Mouse (Mus musculus) embryonic facial prominence, embryonic 13.5 days (tissue): ENCODE data around the gene Grb14. TPM values are rescaled to one million over a fixed set of nuclear protein-coding genes. Genes with fewer than 3 reads are reported as not detected.

Experiments
- ATAC-seq: fragments of 200-750 bp; cut with Nextera tagmentation; 2 replicates; pipeline ENCODE4 v1.8.0; 2017; ENCODE audit warnings: low read depth; ENCODE audit not compliant: insufficient number of reproducible peaks, insufficient read depth, low FRiP score, low TSS enrichment
- H3K27ac ChIP-seq: fragments of 300-500 bp; sonication (generic); 2 replicates; pipeline ENCODE4 v1.5.1; 2015; ENCODE audit warnings: moderate library complexity, mild to moderate bottlenecking, inconsistent platforms
- H3K27me3 ChIP-seq: fragments of 300-500 bp; sonication (generic); 2 replicates; pipeline ENCODE4 v1.6.1; 2015; ENCODE audit warnings: mild to moderate bottlenecking, inconsistent platforms
- H3K36me3 ChIP-seq: fragments of 300-500 bp; sonication (generic); 2 replicates; pipeline ENCODE4 v1.6.1; 2015; ENCODE audit warnings: mild to moderate bottlenecking, inconsistent platforms
- H3K4me1 ChIP-seq: fragments of 300-500 bp; sonication (generic); 2 replicates; pipeline ENCODE4 v1.6.1; 2015; ENCODE audit warnings: inconsistent platforms
- H3K4me2 ChIP-seq: fragments of 300-500 bp; sonication (generic); 2 replicates; pipeline ENCODE4 v1.6.1; 2015; ENCODE audit warnings: moderate library complexity, mild to moderate bottlenecking, inconsistent platforms
- H3K4me3 ChIP-seq: fragments of 300-500 bp; sonication (generic); 2 replicates; pipeline ENCODE4 v1.5.1; 2015; ENCODE audit warnings: mild to moderate bottlenecking, inconsistent platforms
- H3K9ac ChIP-seq: fragments of 300-500 bp; sonication (generic); 2 replicates; pipeline ENCODE4 v1.6.1; 2015; ENCODE audit warnings: mild to moderate bottlenecking, inconsistent platforms
- H3K9me3 ChIP-seq: fragments of 300-500 bp; sonication (generic); 2 replicates; pipeline ENCODE4 v1.6.1; 2016; ENCODE audit warnings: inconsistent platforms
- WGBS: fragments of 180-500 bp; shearing (Covaris S2); methylation state at CpG from one replicate; pipeline ENCODE4 v1.1.7; 2015; ENCODE audit warnings: mixed read lengths; 5-methylcytosine and 5-hydroxymethylcytosine counted together
- polyA plus RNA-seq: library from polyadenylated mRNA; unstranded; fragments of >200 nt; fragmentation: Nextera tagmentation; extraction: Ambion mirVana; gene quantifications from 2 replicates; pipeline ENCODE4 v1.2.1, GENCODE M21; 2015

Gene Grb14
- polyA plus RNA-seq, 1 experiment from 2014 or later: 10.7 TPM

DNA sequence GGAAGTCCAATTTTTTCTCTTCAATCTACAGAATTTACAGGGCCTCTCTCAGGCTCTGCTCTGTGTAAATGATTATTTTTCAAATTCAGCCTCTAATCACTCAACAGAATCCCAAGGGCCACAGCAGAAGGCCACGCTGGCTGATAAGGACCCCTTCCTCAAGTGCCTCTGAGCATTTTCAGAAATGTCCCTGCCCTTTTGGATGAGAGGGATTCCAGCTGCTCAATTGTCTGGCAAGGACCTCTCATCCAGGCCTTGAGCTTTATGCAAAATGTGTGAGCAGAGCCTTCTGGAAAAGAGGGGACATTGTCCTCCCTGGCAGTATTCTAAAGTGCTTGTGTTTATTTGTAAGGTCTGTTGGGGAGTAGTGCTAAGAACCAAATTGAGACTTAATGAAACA lies 51.7 kb downstream of the Grb14 start:
- Histone ChIP-seq H3K4me3 (no peak overlapping the region), H3K9me3 (no peaks in the 10 kb centered on the region), H3K4me2 (no peak overlapping the region), H3K9ac (no peak overlapping the region), H3K4me1 (peaks cover 10% of the 10 kb centered on the region), H3K27ac (no peak overlapping the region), H3K36me3 (no peaks in the 10 kb centered on the region), H3K27me3 (no peaks in the 10 kb centered on the region)
- 63% methylated on average over 1 of the region's 1 CpGs for WGBS
- ATAC-seq: no peak

DNA sequence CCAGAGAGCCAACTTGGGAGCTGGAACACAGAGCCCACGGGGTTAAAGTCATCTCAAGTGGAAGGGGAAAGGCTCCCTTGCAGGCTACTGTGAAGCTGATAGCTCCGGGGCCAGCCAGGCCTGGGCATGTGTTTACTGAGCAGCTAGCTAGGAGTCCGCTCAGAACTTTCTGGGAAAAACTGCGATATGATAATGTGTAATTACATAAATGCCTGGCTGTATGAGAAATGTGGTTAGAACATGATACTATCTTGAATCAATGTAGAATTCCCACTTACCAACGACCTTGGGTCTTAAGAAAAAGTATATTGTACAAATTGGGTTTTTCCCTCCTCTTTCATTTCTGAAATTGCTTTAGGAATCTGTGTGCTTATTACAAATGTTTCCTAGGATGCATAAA lies 53.0 kb downstream of the Grb14 start:
- Histone ChIP-seq H3K9me3 (no peaks in the 10 kb centered on the region), H3K4me2 (no peak overlapping the region), H3K27me3 (no peaks in the 10 kb centered on the region), H3K4me3 (no peak overlapping the region), H3K36me3 (no peaks in the 10 kb centered on the region), H3K4me1 (peaks cover 15% of the 10 kb centered on the region), H3K9ac (no peak overlapping the region), H3K27ac (no peak overlapping the region)
- whole genome bisulfite sequencing: 28% methylated on average over 5 of the region's 5 CpGs
- ATAC-seq: no peak

DNA sequence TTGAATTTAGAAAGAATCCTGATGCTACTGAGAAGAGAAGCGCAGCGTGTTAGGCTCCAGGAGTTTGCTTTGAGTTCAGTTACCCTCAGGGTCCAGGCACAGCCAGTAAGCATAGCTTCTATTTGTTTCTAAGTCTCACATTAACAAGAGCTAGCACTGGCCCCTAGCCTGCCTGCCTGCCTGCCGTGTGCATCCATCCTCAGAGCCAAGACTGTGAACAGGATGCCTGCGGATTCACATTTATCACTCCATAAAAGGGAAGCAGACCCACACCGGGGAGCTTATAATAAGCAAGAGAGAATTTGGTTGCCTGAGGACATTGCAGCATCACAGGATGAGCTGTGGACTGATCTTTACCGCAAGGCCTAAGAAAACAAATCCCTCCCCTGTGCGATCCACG lies 53.8 kb downstream of the Grb14 start:
- ATAC-seq: no peak
- no peak overlapping the region for H3K4me3 ChIP-seq
- H3K36me3 ChIP-seq: no peaks in the 10 kb centered on the region
- 39% methylated on average over 8 of the region's 8 CpGs for WGBS
- no peaks in the 10 kb centered on the region for H3K27me3 ChIP-seq
- H3K27ac ChIP-seq: no peak overlapping the region
- H3K9me3 ChIP-seq: no peaks in the 10 kb centered on the region
- H3K4me1 ChIP-seq: peaks cover 16% of the 10 kb centered on the region
- H3K4me2 ChIP-seq: no peak overlapping the region
- no peak overlapping the region for H3K9ac ChIP-seq

DNA sequence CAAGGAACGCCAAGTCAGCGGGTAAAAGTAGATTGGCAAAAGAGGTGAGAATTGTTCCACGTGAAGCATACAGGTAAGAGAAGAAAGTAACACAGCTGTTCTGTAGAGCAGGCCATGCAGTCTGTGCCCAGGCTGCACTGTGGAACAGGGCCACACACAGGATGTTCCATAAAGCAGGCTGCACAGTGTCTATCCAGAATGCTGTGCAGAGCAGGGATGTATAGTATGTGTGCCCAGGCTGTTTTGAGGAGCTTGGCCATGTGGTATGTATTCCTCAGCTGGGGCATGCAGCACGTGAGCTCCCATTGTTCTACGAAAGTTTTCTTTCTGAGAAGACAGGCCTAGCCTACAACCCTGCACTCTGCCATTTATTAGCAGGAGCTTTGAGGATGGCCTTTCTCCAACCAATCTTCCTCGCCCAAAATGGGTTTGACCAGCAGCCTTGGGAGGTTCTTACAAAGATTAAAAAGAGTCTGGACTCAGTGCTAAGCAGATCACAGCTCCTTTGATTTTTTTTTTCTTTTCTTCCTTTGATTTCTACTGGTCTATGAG lies 57.8 kb downstream of the Grb14 start:
- no peak overlapping the region for H3K4me3 ChIP-seq
- no peak overlapping the region for H3K27ac ChIP-seq
- H3K36me3 ChIP-seq: no peaks in the 10 kb centered on the region
- H3K4me2 ChIP-seq: no peak overlapping the region
- H3K4me1 ChIP-seq: peaks cover 11% of the 10 kb centered on the region
- 80% methylated on average over 6 of the region's 6 CpGs for WGBS
- H3K9me3 ChIP-seq: no peaks in the 10 kb centered on the region
- no peak overlapping the region for H3K9ac ChIP-seq
- no peak for ATAC-seq
- no peaks in the 10 kb centered on the region for H3K27me3 ChIP-seq

DNA sequence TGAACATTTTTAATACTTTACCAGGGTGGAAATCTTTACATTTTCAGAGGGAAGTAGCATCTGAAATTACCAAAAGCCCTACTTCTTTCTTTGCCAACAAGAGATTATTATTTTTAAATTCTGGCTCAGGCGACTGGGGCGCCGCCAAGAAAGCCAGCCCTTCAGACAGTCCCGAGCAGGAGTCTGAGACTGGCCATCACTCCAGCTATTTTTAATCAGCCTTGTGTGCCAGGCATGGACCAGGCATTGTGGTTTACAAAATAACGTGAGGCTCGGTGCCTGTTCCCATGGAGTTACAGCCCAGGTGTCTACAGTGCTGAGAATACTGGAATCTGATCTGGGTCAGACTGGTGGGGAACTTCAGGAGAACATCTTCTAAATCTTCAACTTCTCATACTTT lies 58.5 kb downstream of the Grb14 start:
- H3K4me3 ChIP-seq: no peak overlapping the region
- no peak for ATAC-seq
- H3K9ac ChIP-seq: no peak overlapping the region
- H3K27me3 ChIP-seq: no peaks in the 10 kb centered on the region
- 82% methylated on average over 6 of the region's 6 CpGs for WGBS
- no peak overlapping the region for H3K27ac ChIP-seq
- peaks cover 11% of the 10 kb centered on the region for H3K4me1 ChIP-seq
- H3K9me3 ChIP-seq: no peaks in the 10 kb centered on the region
- H3K4me2 ChIP-seq: no peak overlapping the region
- no peaks in the 10 kb centered on the region for H3K36me3 ChIP-seq

DNA sequence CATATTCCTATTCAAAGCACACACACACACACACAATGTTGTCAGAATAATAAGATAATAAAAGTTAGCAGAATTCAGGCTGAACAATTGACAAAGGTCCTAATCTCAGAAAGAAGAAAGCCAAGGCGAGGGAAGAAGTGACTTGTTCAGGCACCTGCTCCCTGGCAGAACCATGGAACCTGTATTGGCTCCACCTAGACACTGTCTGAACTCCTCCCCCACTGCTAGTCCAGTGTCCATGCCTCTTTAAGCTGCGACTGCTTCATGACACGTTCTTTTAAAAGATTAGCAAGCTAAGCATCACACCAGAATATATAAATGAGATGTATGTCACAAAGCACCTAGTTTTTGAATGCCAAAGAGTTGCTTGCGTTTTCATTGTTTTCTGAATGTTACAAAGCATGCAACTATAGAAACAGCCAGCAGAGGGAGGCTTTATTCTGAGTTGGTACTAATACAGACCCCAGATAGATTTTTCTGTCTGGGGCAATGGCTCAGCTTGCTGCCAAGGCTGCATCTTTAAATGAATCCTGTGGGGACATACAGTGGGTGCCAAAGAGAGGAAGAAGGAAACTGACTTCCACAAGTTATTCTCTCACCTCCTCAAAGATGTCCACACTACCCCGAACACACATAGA lies 59.4 kb downstream of the Grb14 start:
- Histone ChIP-seq H3K9ac (no peak overlapping the region), H3K9me3 (no peaks in the 10 kb centered on the region), H3K27me3 (no peaks in the 10 kb centered on the region), H3K4me3 (no peak overlapping the region), H3K4me1 (peaks cover 6% of the 10 kb centered on the region; the same call in 1 of the 2 replicates), H3K36me3 (no peaks in the 10 kb centered on the region), H3K4me2 (no peak overlapping the region), H3K27ac (no peak overlapping the region)
- WGBS: 29% methylated on average over 5 of the region's 5 CpGs
- no peak for ATAC-seq

DNA sequence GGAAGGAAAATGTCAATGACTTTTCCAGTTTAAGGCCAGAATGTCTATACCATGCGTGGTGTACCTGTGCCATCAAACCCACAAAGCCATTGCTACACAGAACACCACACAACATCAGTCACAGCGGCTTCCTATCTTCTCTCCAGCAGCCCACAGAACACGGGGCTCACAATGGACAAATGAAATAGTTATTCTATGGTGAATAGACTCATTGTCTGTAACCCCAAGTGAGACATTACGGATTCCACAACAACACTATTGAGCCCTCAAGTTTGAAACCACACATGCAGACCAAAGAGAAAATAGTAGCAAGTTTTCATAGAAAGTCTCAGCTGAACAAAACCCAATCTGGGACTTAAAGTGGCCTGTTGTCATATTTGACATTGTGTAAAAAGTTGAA lies 62.6 kb downstream of the Grb14 start:
- ATAC-seq: no peak
- Histone ChIP-seq H3K36me3 (no peaks in the 10 kb centered on the region), H3K9ac (no peak overlapping the region), H3K9me3 (no peaks in the 10 kb centered on the region), H3K4me1 (peaks cover 7% of the 10 kb centered on the region; the same call in 1 of the 2 replicates), H3K27me3 (no peaks in the 10 kb centered on the region), H3K4me2 (no peak overlapping the region), H3K27ac (no peak overlapping the region), H3K4me3 (no peak overlapping the region)
- WGBS: 62% methylated on average over 4 of the region's 4 CpGs

DNA sequence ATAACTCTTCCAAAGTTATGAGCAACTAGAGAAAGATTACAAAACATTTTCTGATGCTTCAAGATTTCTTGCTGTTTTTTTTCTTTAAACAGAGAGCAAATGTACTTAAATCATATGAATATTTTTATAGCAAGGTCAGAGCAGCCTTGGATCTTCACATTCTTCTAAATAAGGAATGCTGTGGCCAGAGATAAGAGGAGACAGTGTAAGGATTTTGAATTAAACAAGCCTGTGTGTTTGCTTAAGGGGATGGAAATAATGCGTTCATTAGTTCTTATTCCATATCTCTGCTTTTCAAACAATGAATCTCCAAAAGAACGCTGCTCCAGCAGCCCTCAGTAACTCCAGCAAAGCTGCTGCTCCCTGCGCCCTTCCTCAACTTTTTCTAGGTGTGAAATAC lies 63.4 kb downstream of the Grb14 start:
- Histone ChIP-seq H3K4me3 (no peak overlapping the region), H3K4me1 (peaks cover 3% of the 10 kb centered on the region; the same call in 1 of the 2 replicates), H3K36me3 (no peaks in the 10 kb centered on the region), H3K27me3 (no peaks in the 10 kb centered on the region), H3K9me3 (no peaks in the 10 kb centered on the region), H3K4me2 (no peak overlapping the region), H3K9ac (no peak overlapping the region), H3K27ac (no peak overlapping the region)
- WGBS: 64% methylated on average over 3 of the region's 3 CpGs
- no peak for ATAC-seq

DNA sequence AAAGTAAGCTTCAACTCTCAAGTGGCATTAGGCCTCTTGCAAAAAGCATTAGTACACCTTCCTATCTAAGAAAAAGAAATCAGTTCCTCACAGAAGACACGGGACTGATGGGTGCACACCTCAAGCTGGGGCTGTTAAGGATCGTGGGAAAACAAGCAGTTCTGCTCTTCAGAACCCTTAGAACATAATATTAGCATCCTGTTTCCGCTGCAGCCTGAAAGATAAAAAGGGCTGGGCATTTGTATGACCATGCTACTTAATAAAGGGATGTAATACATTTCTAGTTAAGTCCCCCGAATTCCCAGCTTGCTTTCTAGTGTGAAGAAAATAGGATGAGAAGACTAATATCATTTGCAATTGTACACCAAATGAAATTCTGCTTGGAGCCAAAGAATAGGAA lies 65.1 kb downstream of the Grb14 start:
- 72% methylated on average over 4 of the region's 4 CpGs for WGBS
- Histone ChIP-seq H3K9me3 (no peaks in the 10 kb centered on the region), H3K36me3 (no peaks in the 10 kb centered on the region), H3K4me2 (no peak overlapping the region), H3K4me3 (no peak overlapping the region), H3K27ac (no peak overlapping the region), H3K27me3 (no peaks in the 10 kb centered on the region), H3K9ac (no peak overlapping the region), H3K4me1 (peaks cover 3% of the 10 kb centered on the region; the same call in 1 of the 2 replicates)
- ATAC-seq: no peak

DNA sequence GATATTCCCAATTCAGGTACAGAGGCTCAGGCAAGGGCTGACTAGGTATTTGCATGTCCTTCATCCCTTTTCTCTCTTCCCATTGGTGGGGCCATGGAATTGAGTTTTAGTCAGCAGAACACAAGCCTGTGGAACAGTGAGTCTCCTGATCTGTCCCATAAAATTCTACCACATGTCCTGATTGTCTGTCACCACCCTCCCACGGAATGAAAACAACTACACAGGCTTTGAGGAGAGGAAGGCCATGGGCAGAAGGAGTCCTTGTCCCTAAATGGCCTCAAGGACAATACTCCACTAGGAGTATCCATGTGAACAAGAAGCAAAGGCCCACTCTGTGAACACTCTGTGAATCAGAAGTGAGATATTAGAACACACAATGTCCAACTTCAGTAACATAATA lies 69.3 kb downstream of the Grb14 start:
- ATAC-seq: no peak
- H3K4me2 ChIP-seq: no peak overlapping the region
- no peaks in the 10 kb centered on the region for H3K36me3 ChIP-seq
- no peaks in the 10 kb centered on the region for H3K27me3 ChIP-seq
- H3K9me3 ChIP-seq: no peaks in the 10 kb centered on the region
- H3K9ac ChIP-seq: no peak overlapping the region
- no peak overlapping the region for H3K4me3 ChIP-seq
- 65% methylated on average over 1 of the region's 1 CpGs for WGBS
- H3K27ac ChIP-seq: no peak overlapping the region
- 0 out of 2 replicates have a peak, but pooled peaks cover 3% of the 10 kb centered on the region for H3K4me1 ChIP-seq

DNA sequence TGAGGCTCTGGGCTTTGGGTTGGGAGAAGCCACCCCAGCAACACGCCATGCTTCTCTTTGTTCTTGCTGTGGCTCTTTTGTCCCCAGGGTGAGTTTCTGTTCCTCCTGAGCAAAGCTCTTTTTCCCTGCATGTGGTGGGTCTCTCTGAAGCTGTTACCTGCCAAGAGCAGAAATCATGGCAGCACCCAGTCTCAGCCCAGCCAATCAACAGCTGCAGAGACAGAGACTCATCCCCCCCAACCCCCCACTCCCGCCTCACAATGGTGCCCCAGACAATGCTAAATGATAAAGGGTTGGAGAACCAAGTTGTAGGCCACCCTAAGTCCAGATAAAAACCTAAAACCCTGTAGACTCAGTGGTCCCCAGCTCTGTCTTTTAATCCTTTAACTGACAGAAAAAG lies 75.6 kb downstream of the Grb14 start:
- WGBS: 53% methylated on average over 2 of the region's 2 CpGs
- Histone ChIP-seq H3K4me2 (peak overlapping the region; percentile 29; the same call in 1 of the 2 replicates), H3K4me1 (no peaks in the 10 kb centered on the region)

DNA sequence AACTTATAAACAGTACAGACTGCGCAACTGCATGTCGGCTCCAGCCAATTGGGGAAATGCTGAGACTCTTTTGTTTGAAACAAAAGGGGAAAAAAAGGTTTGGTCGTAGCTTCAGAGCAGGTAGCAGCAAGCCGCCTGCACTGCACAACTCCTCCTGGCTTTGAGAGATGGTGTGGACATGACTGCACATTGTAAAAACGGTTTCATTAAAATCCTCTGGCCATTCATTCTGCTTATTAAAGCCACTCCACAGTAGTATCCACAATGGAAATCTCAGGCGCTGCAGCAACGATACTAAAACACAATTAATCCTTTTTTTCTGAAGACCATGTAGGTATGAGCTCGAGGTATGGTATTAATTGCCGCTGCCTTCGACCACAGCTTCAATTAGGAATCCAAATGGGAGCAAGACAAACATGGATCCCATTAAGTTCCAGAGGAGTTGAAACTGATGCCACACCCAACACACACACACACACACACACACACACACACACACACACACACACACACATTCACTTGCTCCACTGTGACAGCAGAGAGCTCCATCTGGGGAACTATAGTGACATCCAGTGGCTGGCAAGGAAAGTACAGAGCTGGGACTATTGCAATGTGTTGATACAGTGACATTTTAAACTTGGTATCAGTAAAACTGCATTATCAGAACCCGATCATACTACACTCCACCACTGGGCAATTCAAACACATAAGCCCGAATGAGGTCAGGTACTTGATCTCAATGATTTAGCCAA lies 76.2 kb downstream of the Grb14 start:
- Histone ChIP-seq H3K27ac (no peak overlapping the region), H3K4me1 (no peaks in the 10 kb centered on the region), H3K9me3 (no peaks in the 10 kb centered on the region), H3K27me3 (no peaks in the 10 kb centered on the region), H3K4me3 (no peak overlapping the region), H3K9ac (no peak overlapping the region), H3K4me2 (peak overlapping the region; percentile 29), H3K36me3 (no peaks in the 10 kb centered on the region)
- ATAC-seq: 0 out of 2 replicates have a peak, but pooled peaks have one; percentile 43
- 53% methylated on average over 12 of the region's 12 CpGs for WGBS

More for the DNA sequence above, 75.6 kb downstream of the Grb14 start:
- no peaks in the 10 kb centered on the region for H3K27me3 ChIP-seq
- no peak overlapping the region for H3K27ac ChIP-seq
- no peaks in the 10 kb centered on the region for H3K9me3 ChIP-seq
- H3K9ac ChIP-seq: no peak overlapping the region
- no peak overlapping the region for H3K4me3 ChIP-seq
- H3K36me3 ChIP-seq: no peaks in the 10 kb centered on the region
- ATAC-seq: no peak
